Mouse (Mus musculus): ENCODE measurements around the gene Ttll1.

DNA sequence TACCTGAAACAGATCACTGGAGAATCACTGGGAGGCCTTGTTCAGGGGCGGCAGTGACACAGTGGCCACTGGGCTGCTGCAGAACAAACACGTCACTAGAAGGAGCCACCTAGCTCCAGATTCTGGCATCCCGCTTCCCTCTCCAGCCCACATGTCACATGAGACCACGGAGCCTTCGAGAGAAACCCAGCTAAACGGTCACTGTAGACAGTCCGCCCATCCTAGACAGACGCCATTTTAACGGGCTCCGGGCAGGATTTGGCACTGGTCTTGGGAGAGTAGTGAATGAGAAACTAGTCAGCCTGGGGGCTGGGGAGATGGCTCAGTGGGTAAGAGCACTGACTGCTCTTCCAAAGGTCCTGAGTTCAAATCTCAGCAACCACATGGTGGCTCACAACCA is 26.4 kb downstream of the Ttll1 start:
- no peak for TF ChIP-seq CHD2 (IDR thresholded peaks at IDR 0.05; ENCODE audit: low read depth, low read length)
- TF ChIP-seq ZC3H11A (IDR thresholded peaks at IDR 0.05; ENCODE audit: borderline replicate concordance, low read depth, low read length), result no peak
- no peak for TF ChIP-seq HCFC1 (IDR thresholded peaks at IDR 0.05; ENCODE audit: borderline replicate concordance, insufficient read depth, low read length)

Data from ES-E14 (cell line).